12 mouse cellular contexts compared by ENCODE assay signal in the genomic region with DNA sequence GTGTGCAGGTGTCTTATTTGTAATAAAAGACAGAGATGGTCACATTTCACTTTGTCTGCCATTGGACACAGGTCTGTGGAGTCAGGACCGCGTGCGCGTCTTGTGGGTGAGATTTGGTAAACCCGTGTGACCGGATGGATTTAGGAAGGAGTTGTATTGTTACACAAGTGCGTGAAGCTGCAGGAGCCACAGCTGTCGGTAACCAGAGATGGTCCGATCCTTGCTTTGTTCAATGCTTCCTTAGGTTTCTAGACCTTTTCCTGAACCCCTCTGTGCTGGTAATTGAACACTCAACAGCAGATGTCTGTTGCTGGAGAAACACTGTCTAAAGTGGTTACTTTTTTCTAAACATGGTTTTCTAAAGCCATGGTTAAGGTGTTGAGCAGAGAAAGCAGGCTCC. TPM values are rescaled to one million over a fixed set of nuclear protein-coding genes. Genes with fewer than 3 reads are reported as not detected.
"Had no signal": no experiment of that assay in that cellular context is flagged by ENCODE, and none has a peak within 500 bp of the region (broad histone marks: within the 10 kb centered on the region; RNA-seq: fewer than 3 reads in every experiment).

No protein-coding gene starts in this region.

- H3K4me1 ChIP-seq: stomach, embryonic 15.5 days had no signal

- H3K36me3 ChIP-seq: midbrain, embryonic 12.5 days; stomach, embryonic 15.5 days had no signal

- H3K27me3 ChIP-seq: midbrain, embryonic 12.5 days; stomach, embryonic 15.5 days had no signal

- H3K9me3 ChIP-seq: midbrain, embryonic 12.5 days; stomach, embryonic 15.5 days had no signal

- DNase-seq: kidney, postnatal 36 days; left cerebral cortex, postnatal 4 days; lung, adult 18-20 months; right cerebral cortex, postnatal 14 days had no signal

- H3K4me2 ChIP-seq: midbrain, embryonic 12.5 days; stomach, embryonic 15.5 days had no signal

- H3K4me3 ChIP-seq: layer of hippocampus, adult 2 months; midbrain, embryonic 12.5 days; stomach, embryonic 15.5 days had no signal

- ATAC-seq: inflammation-experienced regulatory T-cells, adult 6 months; intestine, postnatal 0 days; midbrain, embryonic 16.5 days had no signal

- H3K9ac ChIP-seq: liver, embryonic 14.5 days; midbrain, embryonic 12.5 days; stomach, embryonic 15.5 days had no signal

- H3K27ac ChIP-seq: layer of hippocampus, adult 2 months; liver, embryonic 14.5 days; midbrain, embryonic 12.5 days; stomach, embryonic 15.5 days had no signal

RNA-seq across cellular contexts. Expression of a gene that starts 48.5 kb away (rescaled TPM):
- polyA plus RNA-seq: spleen, adult 2 months had no signal
